Mouse (Mus musculus) limb, embryonic 14.5 days (tissue): ENCODE results near the gene Snai3. TPM values are rescaled to one million over a fixed set of nuclear protein-coding genes. Genes with fewer than 3 reads are reported as not detected.

ENCODE experiments used
- ATAC-seq: fragments of 200-750 bp; cut with Nextera tagmentation; 2 replicates; pipeline ENCODE4 v1.8.0; 2017; ENCODE audit warnings: low read depth, moderate number of reproducible peaks, moderate TSS enrichment; ENCODE audit not compliant: low FRiP score
- DNase-seq: peaks from one replicate; pipeline ENCODE4 v3.0.0-alpha.2; 2015; ENCODE audit warnings: low spot score
- H3K27ac ChIP-seq: fragments of 300-500 bp; sonication (generic); replicated peaks from 2 replicates; pipeline ENCODE4 v1.5.1; 2014; ENCODE audit warnings: low read depth, mild to moderate bottlenecking, low read length, moderate library complexity, mixed read lengths
- H3K27me3 ChIP-seq: fragments of 300-500 bp; sonication (generic); 2 replicates; pipeline ENCODE4 v1.6.1; 2014; ENCODE audit warnings: low read length, mixed read lengths; ENCODE audit not compliant: control insufficient read depth, insufficient read depth
- H3K36me3 ChIP-seq: fragments of 300-500 bp; sonication (generic); 2 replicates; pipeline ENCODE4 v1.6.1; 2014; ENCODE audit warnings: mild to moderate bottlenecking, low read length, moderate library complexity, mixed read lengths; ENCODE audit not compliant: control insufficient read depth, insufficient read depth
- H3K4me1 ChIP-seq: fragments of 300-500 bp; sonication (generic); 2 replicates; pipeline ENCODE4 v1.6.1; 2014; ENCODE audit warnings: antibody characterized with exemption, low read length, mixed read lengths; ENCODE audit not compliant: control insufficient read depth, insufficient read depth
- H3K4me2 ChIP-seq: fragments of 300-500 bp; sonication (generic); replicated peaks from 2 replicates; pipeline ENCODE4 v1.6.1; 2014; ENCODE audit warnings: low read depth, mild to moderate bottlenecking, low read length, moderate library complexity; ENCODE audit not compliant: severe bottlenecking
- H3K4me3 ChIP-seq: fragments of 300-500 bp; sonication (generic); replicated peaks from 2 replicates; pipeline ENCODE4 v1.5.1; 2014; ENCODE audit warnings: low read length
- H3K9ac ChIP-seq: fragments of 300-500 bp; sonication (generic); 2 replicates; pipeline ENCODE4 v1.6.1; 2014; ENCODE audit warnings: mild to moderate bottlenecking, low read depth, low read length, moderate library complexity; ENCODE audit not compliant: severe bottlenecking
- H3K9me3 ChIP-seq: fragments of 300-500 bp; sonication (generic); 2 replicates; pipeline ENCODE4 v1.6.1; 2016; ENCODE audit warnings: low read length; ENCODE audit not compliant: control insufficient read depth
- POLR2A ChIP-seq: fragments of 200-500 bp; IDR thresholded peaks from 2 replicates; pipeline ENCODE4 v1.8.0; 2012; ENCODE audit warnings: inconsistent platforms, mild to moderate bottlenecking, moderate library complexity, borderline replicate concordance; ENCODE audit not compliant: insufficient read depth, insufficient read length; ENCODE audit errors: extremely low read depth
- WGBS: fragments of 180-500 bp; shearing (Covaris S2); extraction: QIAGEN DNeasy Blood & Tissue Kit; methylation state at CpG from one replicate; pipeline ENCODE4 v1.1.7; 2014; 5-methylcytosine and 5-hydroxymethylcytosine counted together
- polyA plus RNA-seq, 2 experiments: library from polyadenylated mRNA; depleted of rRNA in 1 of 2; stranded (reverse) in 1 of 2; unstranded in 1 of 2; fragments of >200 nt; fragmentation: Nextera tagmentation in 1 of 2; extraction: Ambion mirVana in 1 of 2; gene quantifications; 2 replicates each; pipeline versions ENCODE4 v1.2.1 to v1.2.3; 2012 to 2014

Gene Snai3
- polyA plus RNA-seq, 2 experiments: 2.1 TPM

- H3K36me3 ChIP-seq: peaks cover 11% of the 10 kb centered on the region
- TF ChIP-seq POLR2A: peak; percentile 67; the same call in 1 of the 2 replicates
- H3K4me2 ChIP-seq: peak within 1 kb of the TSS; percentile 95
- peak within 1 kb of the TSS; percentile 92 for H3K27ac ChIP-seq
- peaks cover 14% of the 10 kb centered on the region for H3K4me1 ChIP-seq
- H3K27me3 ChIP-seq: no peaks in the 10 kb centered on the region
- under 1% methylated on average over 47 of the region's 47 CpGs for WGBS
- H3K4me3 ChIP-seq: peak within 1 kb of the TSS; percentile 68
- peak within 1 kb of the TSS; percentile 71 for H3K9ac ChIP-seq
- ATAC-seq (peak; percentile 97), DNase-seq (peak; percentile 99)
- H3K9me3 ChIP-seq: no peaks in the 10 kb centered on the region
These were observed 17.1 kb downstream of the Snai3 start, which contains the start of gene Mvd for GRCm38 (mm10) chr8:122443262-122444006. Gene Mvd (minus strand): TSS chr8:122443422.

GRCm38 (mm10) chr8:122442781-122443180 is 17.8 kb downstream of the Snai3 start:
- peak overlapping the region; percentile 65 for H3K9ac ChIP-seq
- WGBS: 3% methylated on average over 10 of the region's 12 CpGs
- TF ChIP-seq POLR2A: no peak
- H3K27me3 ChIP-seq: no peaks in the 10 kb centered on the region
- H3K27ac ChIP-seq: peak overlapping the region; percentile 28; the same call in 1 of the 2 replicates
- H3K36me3 ChIP-seq: peaks cover 14% of the 10 kb centered on the region
- no peaks in the 10 kb centered on the region for H3K9me3 ChIP-seq
- no peak; the same call in 1 of the 2 replicates for ATAC-seq
- peak overlapping the region; percentile 95 for H3K4me2 ChIP-seq
- H3K4me3 ChIP-seq: peak overlapping the region; percentile 68
- DNase-seq: no peak
- H3K4me1 ChIP-seq: peaks cover 14% of the 10 kb centered on the region

DNA sequence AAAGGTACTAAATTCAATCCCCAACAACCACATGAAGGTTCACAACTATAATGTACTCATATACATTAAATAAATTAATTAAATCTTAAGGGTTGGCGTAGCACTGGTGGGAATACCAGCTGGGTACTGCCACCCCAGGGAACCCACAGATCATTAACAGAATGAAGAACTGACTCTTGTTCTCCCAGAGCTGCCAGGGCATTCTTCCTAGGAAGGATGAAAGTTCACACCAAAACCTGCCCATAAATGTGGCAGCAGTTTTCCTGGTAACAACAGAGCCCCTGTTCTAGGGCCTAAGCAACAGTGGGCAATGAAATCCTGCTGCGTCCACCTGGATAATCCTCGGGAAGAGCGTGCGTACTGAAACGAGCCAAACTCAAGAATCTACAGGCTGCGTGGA is 18.2 kb downstream of the Snai3 start:
- H3K27me3 ChIP-seq: no peaks in the 10 kb centered on the region
- 14% methylated on average over 7 of the region's 7 CpGs for WGBS
- no peak for DNase-seq

DNA sequence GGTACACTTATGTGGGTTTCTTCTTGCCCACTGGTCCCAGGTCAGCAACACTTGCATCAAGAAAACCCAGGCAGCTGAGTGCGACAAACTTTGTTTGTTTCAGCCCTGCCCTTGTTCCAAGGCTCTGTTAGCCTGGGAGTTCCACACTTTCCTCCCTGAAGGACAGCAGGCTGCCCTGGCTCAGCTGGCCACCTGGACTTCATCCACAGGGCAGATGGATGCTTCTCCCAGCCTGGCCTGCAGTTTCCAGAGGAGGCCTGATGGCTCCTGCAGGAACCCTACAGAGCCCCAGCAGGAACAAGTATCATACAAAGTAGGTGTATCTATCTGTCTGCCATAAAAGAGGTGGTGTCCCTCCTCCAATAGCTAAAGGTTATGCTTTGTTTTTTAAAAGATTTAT is 19.2 kb downstream of the Snai3 start:
- no peak overlapping the region for H3K9ac ChIP-seq
- WGBS: 100% methylated on average over 1 of the region's 1 CpGs
- no peak overlapping the region for H3K4me3 ChIP-seq
- no peak for TF ChIP-seq POLR2A
- H3K36me3 ChIP-seq: peaks cover 29% of the 10 kb centered on the region
- H3K4me2 ChIP-seq: no peak overlapping the region
- no peak overlapping the region for H3K27ac ChIP-seq
- H3K9me3 ChIP-seq: no peaks in the 10 kb centered on the region
- peaks cover 14% of the 10 kb centered on the region for H3K4me1 ChIP-seq
- H3K27me3 ChIP-seq: no peaks in the 10 kb centered on the region
- ATAC-seq (no peak), DNase-seq (no peak)

More for the DNA sequence above, 18.2 kb downstream of the Snai3 start:
- Histone ChIP-seq H3K9me3 (no peaks in the 10 kb centered on the region), H3K4me2 (peak overlapping the region; percentile 95), H3K27ac (no peak overlapping the region), H3K4me3 (peak overlapping the region; percentile 68), H3K36me3 (peaks cover 18% of the 10 kb centered on the region), H3K4me1 (peaks cover 14% of the 10 kb centered on the region), H3K9ac (peak overlapping the region; percentile 65)
- TF ChIP-seq POLR2A: no peak
- no peak for ATAC-seq

- DNase-seq (no peak), ATAC-seq (no peak)
- Histone ChIP-seq H3K4me1 (peaks cover 6% of the 10 kb centered on the region), H3K36me3 (peaks cover 42% of the 10 kb centered on the region), H3K9me3 (no peaks in the 10 kb centered on the region), H3K27me3 (no peaks in the 10 kb centered on the region), H3K4me2 (no peak overlapping the region), H3K9ac (no peak overlapping the region), H3K27ac (no peak overlapping the region), H3K4me3 (no peak overlapping the region)
- no peak for TF ChIP-seq POLR2A
- 91% methylated on average over 16 of the region's 16 CpGs for WGBS
These were observed 21.2 kb downstream of the Snai3 start for GRCm38 (mm10) chr8:122439336-122439735.
